Mouse (Mus musculus) myocyte (in vitro differentiated cells): Measurements from ENCODE around the gene Gm47996. TPM values are rescaled to one million over a fixed set of nuclear protein-coding genes. Genes with fewer than 3 reads are reported as not detected.

Source experiments
- H3K27me3 ChIP-seq: one replicate; pipeline ENCODE4 v1.6.1; 2011; ENCODE audit not compliant: control insufficient read depth, insufficient read depth, insufficient read length
- H3K36me3 ChIP-seq: one replicate; pipeline ENCODE4 v1.6.1; 2011; ENCODE audit not compliant: control insufficient read depth, insufficient read depth
- H3K4me2 ChIP-seq: one replicate; pipeline ENCODE4 v1.6.1; 2011; ENCODE audit warnings: low read depth, control low read depth
- H3K4me3 ChIP-seq: one replicate; pipeline ENCODE4 v1.5.1; 2011; ENCODE audit warnings: mild to moderate bottlenecking, control low read depth, moderate library complexity
- H3K79me2 ChIP-seq: one replicate; pipeline ENCODE4 v1.6.1; 2011; ENCODE audit not compliant: control insufficient read depth, insufficient read depth
- H3ac ChIP-seq: one replicate; pipeline ENCODE4 v1.6.1; 2011; ENCODE audit not compliant: control insufficient read depth, insufficient read length
- CEBPB ChIP-seq: IDR thresholded peaks from 2 replicates; pipeline ENCODE4 v1.6.1; 2011; ENCODE audit warnings: mild to moderate bottlenecking, moderate library complexity; ENCODE audit not compliant: poor library complexity, insufficient read depth, severe bottlenecking
- E2F4 ChIP-seq: IDR thresholded peaks from one replicate; pipeline ENCODE4 v1.6.1; 2011; ENCODE audit warnings: mild to moderate bottlenecking, control low read depth, moderate library complexity; ENCODE audit not compliant: insufficient read depth
- MAX ChIP-seq: IDR thresholded peaks from one replicate; pipeline ENCODE4 v1.6.1; 2011; ENCODE audit warnings: low read depth, mild to moderate bottlenecking, control low read depth
- MYOD1 ChIP-seq, 3 experiments: IDR thresholded peaks; one replicate each; pipeline ENCODE4 v1.6.1; 2011; ENCODE audit warnings: control low read depth in 2 of 3, low read depth in 2 of 3, mild to moderate bottlenecking in 2 of 3, moderate library complexity in 1 of 3; ENCODE audit not compliant: insufficient read length in 2 of 3, control insufficient read depth in 1 of 3
- MYOG ChIP-seq, 3 experiments: IDR thresholded peaks; one replicate each; pipeline ENCODE4 v1.6.1; 2011; ENCODE audit warnings: control low read depth in 2 of 3, low read depth in 2 of 3, mild to moderate bottlenecking in 2 of 3; ENCODE audit not compliant: insufficient read length in 2 of 3, control insufficient read depth in 1 of 3, insufficient read depth in 1 of 3
- POLR2A ChIP-seq: IDR thresholded peaks from one replicate; pipeline ENCODE4 v1.6.1; 2011; ENCODE audit warnings: low read depth, mild to moderate bottlenecking, control low read depth, moderate library complexity; ENCODE audit not compliant: insufficient read length
- POLR2AphosphoS2 ChIP-seq: IDR thresholded peaks from one replicate; pipeline ENCODE4 v1.6.1; 2011; ENCODE audit warnings: low read depth, control low read depth; ENCODE audit not compliant: insufficient read length
- REST ChIP-seq: IDR thresholded peaks from one replicate; pipeline ENCODE4 v1.6.1; 2011; ENCODE audit warnings: mild to moderate bottlenecking, control low read depth, moderate library complexity; ENCODE audit not compliant: insufficient read depth, insufficient read length
- SRF ChIP-seq: IDR thresholded peaks from one replicate; pipeline ENCODE4 v1.6.1; 2011; ENCODE audit warnings: low read depth; ENCODE audit not compliant: control insufficient read depth, insufficient read length
- TCF12 ChIP-seq: IDR thresholded peaks from one replicate; pipeline ENCODE4 v1.6.1; 2011; ENCODE audit warnings: mild to moderate bottlenecking, control low read depth; ENCODE audit not compliant: poor library complexity, insufficient read depth, severe bottlenecking
- TCF3 ChIP-seq: IDR thresholded peaks from one replicate; pipeline ENCODE4 v1.6.1; 2011; ENCODE audit warnings: low read depth, control low read depth; ENCODE audit not compliant: insufficient read length
- USF1 ChIP-seq: IDR thresholded peaks from one replicate; pipeline ENCODE4 v1.6.1; 2011; ENCODE audit warnings: low read depth, mild to moderate bottlenecking, control low read depth, moderate library complexity
- polyA plus RNA-seq: library from polyadenylated mRNA; unstranded; fragments of >200 nt; fragmentation: generic; extraction: Trizol; gene quantifications from one replicate; pipeline ENCODE4 v1.2.1, GENCODE M21; 2012; ENCODE audit warnings: missing spikeins

The Gm47996 gene
- polyA plus RNA-seq, 1 experiment: 0.14 TPM

DNA sequence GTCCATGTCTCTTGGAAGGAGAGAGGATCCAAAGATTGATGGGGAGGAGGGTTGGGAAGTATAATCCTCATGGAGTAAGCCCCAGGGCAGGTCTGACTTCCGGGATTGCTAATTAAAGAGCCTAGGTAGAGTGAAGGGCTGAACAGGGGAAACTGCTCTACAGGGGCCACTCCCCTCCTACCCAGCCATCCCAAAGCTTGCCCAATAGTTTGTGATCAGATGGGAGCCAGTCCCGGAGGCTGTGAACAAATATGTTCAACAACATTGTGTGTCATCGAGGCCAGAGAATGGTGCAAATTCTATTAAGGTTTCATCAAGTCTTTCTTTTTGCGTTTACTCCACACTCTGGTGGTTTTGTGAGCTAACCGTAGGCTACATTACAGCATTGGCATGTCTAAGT is 34.1 kb downstream of the Gm47996 start:
- H3K4me2 ChIP-seq: no peak overlapping the region
- TF ChIP-seq SRF (no peak), TCF12 (no peak), MYOG (IDR thresholded peaks at IDR 0.05; ENCODE audit: control insufficient read depth in 1 of 3, insufficient read depth in 1 of 3, insufficient read length in 2 of 3, low read depth in 2 of 3) (no peak), POLR2A (no peak), MAX (no peak), TCF3 (no peak), REST (no peak), POLR2AphosphoS2 (no peak), MYOD1 (IDR thresholded peaks at IDR 0.05; ENCODE audit: control insufficient read depth in 1 of 3, insufficient read length in 2 of 3, low read depth in 2 of 3) (no peak), USF1 (no peak)
- peaks cover 4% of the 10 kb centered on the region for H3K79me2 ChIP-seq

GRCm38 (mm10) chr1:151244761-151245160 is 34.8 kb downstream of the Gm47996 start:
- Histone ChIP-seq H3K4me3 (no peak overlapping the region), H3ac (no peak overlapping the region), H3K4me2 (no peak overlapping the region), H3K27me3 (no peaks in the 10 kb centered on the region), H3K36me3 (peaks cover 37% of the 10 kb centered on the region), H3K79me2 (peaks cover 12% of the 10 kb centered on the region)
- TF ChIP-seq TCF12 (no peak), USF1 (no peak), E2F4 (no peak), REST (no peak)

More for the DNA sequence above, 34.1 kb downstream of the Gm47996 start:
- Histone ChIP-seq H3K27me3 (no peaks in the 10 kb centered on the region), H3ac (no peak overlapping the region), H3K36me3 (peaks cover 37% of the 10 kb centered on the region), H3K4me3 (no peak overlapping the region)

- H3K27me3 ChIP-seq: no peaks in the 10 kb centered on the region
- H3K4me2 ChIP-seq: no peak overlapping the region
- H3K4me3 ChIP-seq: no peak overlapping the region
- no peak for TF ChIP-seq MAX
- TF ChIP-seq MYOG (IDR thresholded peaks at IDR 0.05; ENCODE audit: control insufficient read depth in 1 of 3, insufficient read depth in 1 of 3, insufficient read length in 2 of 3, low read depth in 2 of 3): no peak
- TF ChIP-seq MYOD1 (IDR thresholded peaks at IDR 0.05; ENCODE audit: control insufficient read depth in 1 of 3, insufficient read length in 2 of 3, low read depth in 2 of 3): no peak
- no peak for TF ChIP-seq POLR2A
- TF ChIP-seq CEBPB: no peak
- TF ChIP-seq SRF: no peak
- no peak for TF ChIP-seq REST
- TF ChIP-seq USF1: no peak
- TF ChIP-seq E2F4: no peak
- no peak for TF ChIP-seq TCF3
- no peak for TF ChIP-seq POLR2AphosphoS2
- peaks cover 37% of the 10 kb centered on the region for H3K36me3 ChIP-seq
- no peak overlapping the region for H3ac ChIP-seq
- peaks cover 16% of the 10 kb centered on the region for H3K79me2 ChIP-seq
These were observed 35.2 kb downstream of the Gm47996 start for GRCm38 (mm10) chr1:151245165-151245564.

GRCm38 (mm10) chr1:151245846-151246245 is 35.9 kb downstream of the Gm47996 start:
- no peaks in the 10 kb centered on the region for H3K27me3 ChIP-seq
- H3K4me2 ChIP-seq: no peak overlapping the region
- no peak overlapping the region for H3ac ChIP-seq
- TF ChIP-seq TCF12: no peak
- TF ChIP-seq REST: no peak
- no peak for TF ChIP-seq TCF3
- no peak for TF ChIP-seq POLR2A
- no peak for TF ChIP-seq MAX
- TF ChIP-seq MYOD1 (IDR thresholded peaks at IDR 0.05; ENCODE audit: control insufficient read depth in 1 of 3, insufficient read length in 2 of 3, low read depth in 2 of 3): no peak
- no peak for TF ChIP-seq POLR2AphosphoS2
- no peak for TF ChIP-seq CEBPB
- TF ChIP-seq SRF: no peak
- no peak for TF ChIP-seq MYOG (IDR thresholded peaks at IDR 0.05; ENCODE audit: control insufficient read depth in 1 of 3, insufficient read depth in 1 of 3, insufficient read length in 2 of 3, low read depth in 2 of 3)
- no peak for TF ChIP-seq USF1
- TF ChIP-seq E2F4: no peak
- H3K4me3 ChIP-seq: no peak overlapping the region
- peaks cover 37% of the 10 kb centered on the region for H3K36me3 ChIP-seq
- H3K79me2 ChIP-seq: peaks cover 16% of the 10 kb centered on the region

GRCm38 (mm10) chr1:151250109-151250508 is 40.2 kb downstream of the Gm47996 start:
- Histone ChIP-seq H3K79me2 (peaks cover 16% of the 10 kb centered on the region), H3K36me3 (peaks cover 16% of the 10 kb centered on the region), H3K27me3 (no peaks in the 10 kb centered on the region), H3K4me2 (peak overlapping the region; percentile 67), H3ac (no peak overlapping the region), H3K4me3 (peak overlapping the region; percentile 22)
- TF ChIP-seq POLR2AphosphoS2 (no peak), TCF12 (no peak), CEBPB (no peak), SRF (no peak), MAX (no peak), REST (no peak)
